Mouse (Mus musculus) midbrain, embryonic 13.5 days (tissue): ENCODE data around the gene Cep131. TPM values are rescaled to one million over a fixed set of nuclear protein-coding genes. Genes with fewer than 3 reads are reported as not detected.
A peak's percentile ranks its signal among the peaks of the same experiment; 100 is the strongest.

ENCODE experiments used
- ATAC-seq: fragments of 200-750 bp; cut with Nextera tagmentation; 2 replicates; pipeline ENCODE4 v1.8.0; 2017; ENCODE audit warnings: mild to moderate bottlenecking, moderate TSS enrichment, moderate library complexity
- H3K27ac ChIP-seq: fragments of 300-500 bp; sonication (generic); 2 replicates; pipeline ENCODE4 v1.5.1; 2015; ENCODE audit warnings: inconsistent platforms, mild to moderate bottlenecking, moderate library complexity
- H3K27me3 ChIP-seq: fragments of 300-500 bp; sonication (generic); 2 replicates; pipeline ENCODE4 v1.6.1; 2015; ENCODE audit warnings: mild to moderate bottlenecking, inconsistent platforms
- H3K36me3 ChIP-seq: fragments of 300-500 bp; sonication (generic); 2 replicates; pipeline ENCODE4 v1.6.1; 2015; ENCODE audit warnings: mild to moderate bottlenecking, inconsistent platforms
- H3K4me1 ChIP-seq: fragments of 300-500 bp; sonication (generic); replicated peaks from 2 replicates; pipeline ENCODE4 v1.6.1; 2015; ENCODE audit warnings: inconsistent platforms
- H3K4me2 ChIP-seq: fragments of 300-500 bp; sonication (generic); replicated peaks from 2 replicates; pipeline ENCODE4 v1.6.1; 2015; ENCODE audit warnings: moderate library complexity, mild to moderate bottlenecking, inconsistent platforms
- H3K4me3 ChIP-seq: fragments of 300-500 bp; sonication (generic); replicated peaks from 2 replicates; pipeline ENCODE4 v1.5.1; 2015; ENCODE audit warnings: mild to moderate bottlenecking, inconsistent platforms
- H3K9ac ChIP-seq: fragments of 300-500 bp; sonication (generic); replicated peaks from 2 replicates; pipeline ENCODE4 v1.6.1; 2015; ENCODE audit warnings: mild to moderate bottlenecking, inconsistent platforms
- H3K9me3 ChIP-seq: fragments of 300-500 bp; sonication (generic); 2 replicates; pipeline ENCODE4 v1.6.1; 2016; ENCODE audit warnings: mild to moderate bottlenecking, inconsistent platforms
- WGBS: fragments of 180-500 bp; shearing (Covaris S2); methylation state at CpG from one replicate; pipeline ENCODE4 v1.1.7; 2015; 5-methylcytosine and 5-hydroxymethylcytosine counted together
- polyA plus RNA-seq: library from polyadenylated mRNA; unstranded; fragments of >200 nt; fragmentation: Nextera tagmentation; extraction: Ambion mirVana; gene quantifications from 2 replicates; pipeline ENCODE4 v1.2.1, GENCODE M21; 2015

Gene Cep131
- polyA plus RNA-seq, 1 experiment from 2014 or later, result 37.9 TPM

DNA sequence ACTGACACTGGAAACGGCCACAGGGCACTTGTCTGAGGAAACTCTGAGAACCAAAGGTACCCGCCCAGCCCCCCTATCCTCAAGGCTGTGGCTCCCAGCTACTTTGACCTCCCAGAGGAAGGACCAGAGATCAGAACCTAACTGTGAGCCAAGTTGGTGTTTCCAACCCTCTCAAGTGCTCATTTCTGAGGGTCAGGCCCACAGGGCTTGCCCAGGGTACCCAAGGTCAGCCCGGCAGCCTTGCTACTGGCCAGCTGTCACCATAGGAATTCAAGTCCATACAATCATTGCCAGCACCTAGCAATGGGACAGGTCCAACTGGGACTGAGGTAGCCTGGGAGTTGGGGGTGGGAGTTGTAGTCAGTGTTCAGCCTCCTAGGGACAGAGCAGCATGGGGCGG lies 4.0 kb upstream of the Cep131 start:
- H3K27ac ChIP-seq, result no peak overlapping the region

DNA sequence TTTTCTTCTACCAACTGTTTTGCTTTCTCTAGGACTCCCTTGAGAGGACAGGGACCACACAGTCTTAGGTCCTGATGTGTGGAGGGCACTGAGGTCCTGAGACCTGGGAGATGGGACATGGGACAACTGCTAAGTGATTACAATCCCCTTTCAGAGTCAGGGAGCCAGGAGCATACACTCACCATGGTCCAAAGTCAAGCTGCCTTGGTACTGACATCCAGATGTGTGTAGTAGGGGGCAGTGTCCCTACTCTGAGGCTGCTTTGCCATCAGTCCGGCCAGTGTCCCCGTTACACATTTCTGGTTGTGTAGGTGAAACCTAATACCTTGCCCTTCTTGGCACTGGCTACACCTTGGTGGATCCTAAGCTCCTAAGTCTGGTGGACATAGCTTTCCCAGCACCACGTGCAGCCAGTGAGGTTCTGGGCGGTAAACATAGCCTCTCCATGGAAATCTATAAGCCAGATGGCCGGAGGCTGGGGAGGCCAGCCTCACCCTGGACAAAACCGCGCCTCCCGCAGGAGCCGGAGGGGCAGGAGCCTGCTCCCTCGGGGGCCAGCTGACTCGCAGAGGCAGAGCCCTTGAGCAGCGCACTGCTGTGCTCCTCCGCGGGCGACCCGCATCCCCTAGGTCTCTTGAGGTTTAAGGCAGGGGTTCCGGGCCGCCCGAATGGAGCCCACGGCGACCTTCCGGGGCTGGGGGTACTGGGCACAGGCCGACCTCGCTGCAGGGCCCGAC lies 568 bp downstream of the Cep131 start:
- Histone ChIP-seq H3K4me2 (peak overlapping the region; percentile 96), H3K4me1 (peaks cover 18% of the 10 kb centered on the region), H3K4me3 (peak overlapping the region; percentile 72), H3K27me3 (no peaks in the 10 kb centered on the region), H3K9ac (peak overlapping the region; percentile 98), H3K27ac (peak overlapping the region; percentile 90), H3K9me3 (no peaks in the 10 kb centered on the region), H3K36me3 (peaks cover 39% of the 10 kb centered on the region)
- WGBS, result 2% methylated on average over 25 of the region's 25 CpGs
- ATAC-seq, result 0 out of 2 replicates have a peak, but pooled peaks have one; percentile 1

More for the DNA sequence above, 4.0 kb upstream of the Cep131 start:
- H3K36me3 ChIP-seq, result peaks cover 55% of the 10 kb centered on the region
- WGBS, result 90% methylated on average over 4 of the region's 4 CpGs
- no peaks in the 10 kb centered on the region for H3K9me3 ChIP-seq
- H3K4me2 ChIP-seq, result no peak overlapping the region
- H3K4me1 ChIP-seq, result peaks cover 9% of the 10 kb centered on the region
- no peaks in the 10 kb centered on the region for H3K27me3 ChIP-seq
- H3K9ac ChIP-seq, result no peak overlapping the region
- no peak for ATAC-seq
- no peak overlapping the region for H3K4me3 ChIP-seq

DNA sequence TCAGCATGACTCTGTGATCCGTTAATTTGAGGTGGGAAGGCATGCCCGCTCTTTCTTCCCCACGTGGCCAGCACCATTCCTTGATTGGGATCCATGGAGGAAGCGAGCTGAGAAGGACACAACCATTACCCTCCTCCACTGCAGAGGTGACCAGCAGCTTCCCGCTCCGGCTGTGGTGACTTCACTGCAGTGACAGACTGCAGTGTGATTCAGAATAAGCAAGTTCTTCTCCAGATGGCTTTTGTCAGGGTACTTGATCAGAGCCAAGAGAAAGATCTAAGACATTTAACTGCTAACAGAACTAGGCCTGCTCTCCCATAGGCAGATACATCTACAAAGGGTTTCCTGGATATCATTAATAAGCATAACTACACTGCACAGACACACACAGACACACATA lies 6.3 kb downstream of the Cep131 start:
- Histone ChIP-seq H3K36me3 (peaks cover 86% of the 10 kb centered on the region), H3K9ac (no peak overlapping the region), H3K4me2 (no peak overlapping the region), H3K27ac (no peak overlapping the region), H3K4me3 (no peak overlapping the region), H3K9me3 (no peaks in the 10 kb centered on the region), H3K27me3 (no peaks in the 10 kb centered on the region), H3K4me1 (peaks cover 5% of the 10 kb centered on the region)
- ATAC-seq, result no peak
- WGBS, result 95% methylated on average over 6 of the region's 6 CpGs

DNA sequence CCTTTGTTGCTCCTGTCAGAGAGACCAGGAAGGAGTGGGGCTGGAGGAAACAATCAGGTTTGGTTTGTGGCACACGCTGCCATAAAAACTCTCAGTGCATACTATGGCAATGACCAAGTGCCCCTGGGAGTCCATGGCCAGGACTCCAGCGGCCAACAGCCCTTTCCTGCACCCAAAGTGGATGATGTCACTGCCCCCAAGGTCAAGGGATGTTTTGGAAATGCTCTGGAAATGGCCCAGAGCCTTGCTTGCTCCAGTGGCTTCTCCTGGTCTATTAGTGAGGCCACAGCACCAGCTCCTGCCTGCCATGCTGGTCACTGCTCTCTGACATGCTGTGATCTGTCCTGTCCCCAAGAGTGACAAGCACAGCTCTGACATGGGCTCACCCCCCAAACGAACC lies 10.4 kb downstream of the Cep131 start:
- no peak overlapping the region for H3K4me2 ChIP-seq
- peaks cover 98% of the 10 kb centered on the region for H3K36me3 ChIP-seq

DNA sequence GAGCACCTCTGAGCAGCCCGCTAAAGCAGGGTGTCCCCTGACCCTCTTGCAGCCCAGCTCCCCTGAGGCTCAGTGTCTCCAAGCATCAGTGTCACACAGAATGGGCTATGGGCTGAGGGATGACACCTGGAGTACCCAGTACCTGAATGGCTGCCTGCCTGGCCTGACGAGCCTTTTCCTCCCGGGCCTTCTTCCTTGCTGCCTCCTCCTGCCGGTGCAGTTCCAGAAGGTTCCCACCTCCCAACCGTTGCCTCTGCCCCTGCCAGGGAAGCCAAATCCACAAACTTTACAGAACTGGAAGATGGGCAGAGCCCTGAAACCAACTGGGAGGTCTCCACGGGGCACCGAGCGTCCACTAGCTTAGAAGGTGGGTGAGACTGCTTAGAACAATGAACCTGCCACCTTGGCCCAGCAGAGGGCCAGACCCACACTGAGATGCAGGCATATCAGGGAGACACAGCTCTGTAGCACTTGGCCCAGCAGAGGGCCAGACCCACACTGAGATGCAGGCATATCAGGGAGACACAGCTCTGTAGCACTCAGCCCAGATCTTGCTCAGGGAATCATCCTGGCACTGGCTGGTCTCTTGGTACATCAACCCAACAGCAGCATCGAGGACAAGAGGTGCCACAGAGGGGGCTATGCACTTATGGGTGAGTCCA lies 13.5 kb downstream of the Cep131 start:
- peaks cover 100% of the 10 kb centered on the region for H3K36me3 ChIP-seq
- ATAC-seq, result 0 out of 2 replicates have a peak, but pooled peaks have one; percentile 41
- H3K4me1 ChIP-seq, result no peaks in the 10 kb centered on the region
- no peak overlapping the region for H3K4me2 ChIP-seq
- no peaks in the 10 kb centered on the region for H3K27me3 ChIP-seq
- no peak overlapping the region; the same call in 1 of the 2 replicates for H3K9ac ChIP-seq
- no peaks in the 10 kb centered on the region for H3K9me3 ChIP-seq
- H3K27ac ChIP-seq, result no peak overlapping the region
- 89% methylated on average over 9 of the region's 9 CpGs for WGBS
- H3K4me3 ChIP-seq, result no peak overlapping the region

More for the DNA sequence above, 10.4 kb downstream of the Cep131 start:
- Histone ChIP-seq H3K9ac (no peak overlapping the region), H3K9me3 (no peaks in the 10 kb centered on the region), H3K4me1 (no peaks in the 10 kb centered on the region), H3K27me3 (no peaks in the 10 kb centered on the region), H3K27ac (no peak overlapping the region), H3K4me3 (no peak overlapping the region)
- WGBS, result 91% methylated on average over 3 of the region's 3 CpGs
- no peak for ATAC-seq

DNA sequence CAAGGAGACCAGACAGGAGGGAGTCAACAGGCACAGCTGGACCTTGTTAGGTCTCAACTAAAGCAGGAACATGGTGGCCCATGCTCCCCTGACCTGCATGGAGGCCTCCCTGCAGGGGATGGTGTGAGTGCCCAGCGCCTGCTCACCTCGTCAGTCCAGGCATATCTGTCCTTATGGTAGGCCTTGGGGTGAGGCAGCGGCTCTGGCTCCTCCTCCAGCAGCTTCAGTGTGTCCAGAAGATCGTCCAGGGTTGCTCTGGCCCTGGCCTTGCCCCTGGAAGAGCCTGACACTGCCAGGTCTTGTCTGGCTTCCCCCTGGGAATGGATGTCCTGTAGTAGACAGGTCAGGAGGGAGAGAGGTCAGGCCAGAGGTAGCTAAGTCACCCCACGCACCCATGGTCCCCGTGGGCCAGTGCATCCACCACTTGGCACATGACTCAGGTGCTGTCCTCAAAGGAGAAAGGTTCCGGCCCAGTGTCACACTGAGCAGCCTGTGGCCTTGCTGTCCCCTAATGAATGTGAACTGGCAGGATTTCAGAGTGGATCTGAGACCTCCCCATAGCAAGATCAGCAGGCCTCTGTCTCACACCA lies 14.8 kb downstream of the Cep131 start:
- H3K36me3 ChIP-seq, result peaks cover 100% of the 10 kb centered on the region
- WGBS, result 88% methylated on average over 7 of the region's 7 CpGs
- ATAC-seq, result no peak

DNA sequence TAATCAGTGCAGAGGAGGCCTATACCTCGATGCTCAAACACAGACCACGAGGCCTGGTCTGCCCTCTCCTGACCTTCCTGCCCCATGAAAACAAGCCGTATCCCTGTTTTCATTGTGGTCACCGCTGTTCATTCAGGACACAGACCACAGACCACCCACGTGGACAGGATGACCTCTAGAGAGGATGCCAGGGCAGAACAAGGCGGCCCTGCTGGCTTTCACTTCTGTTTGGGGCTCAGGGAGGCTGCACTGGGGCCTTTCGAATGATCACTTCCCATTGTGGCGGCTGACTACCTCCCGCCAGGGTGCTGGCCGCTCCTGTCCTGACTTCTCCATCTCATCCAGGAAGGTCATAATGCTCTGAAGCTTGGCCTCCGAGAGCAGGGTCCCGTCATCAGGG lies 15.6 kb downstream of the Cep131 start:
- Histone ChIP-seq H3K4me2 (no peak overlapping the region), H3K4me3 (no peak overlapping the region), H3K27me3 (no peaks in the 10 kb centered on the region), H3K4me1 (no peaks in the 10 kb centered on the region), H3K27ac (no peak overlapping the region), H3K9me3 (no peaks in the 10 kb centered on the region), H3K9ac (peak overlapping the region; percentile 37; the same call in 1 of the 2 replicates), H3K36me3 (peaks cover 100% of the 10 kb centered on the region)
- WGBS, result 29% methylated on average over 12 of the region's 12 CpGs
- no peak for ATAC-seq

More for the DNA sequence above, 14.8 kb downstream of the Cep131 start:
- no peaks in the 10 kb centered on the region for H3K4me1 ChIP-seq
- H3K4me3 ChIP-seq, result no peak overlapping the region
- no peak overlapping the region for H3K4me2 ChIP-seq
- 0 out of 2 replicates have a peak overlapping the region, but pooled peaks have one; percentile 6 for H3K9ac ChIP-seq
- no peaks in the 10 kb centered on the region for H3K27me3 ChIP-seq
- no peaks in the 10 kb centered on the region for H3K9me3 ChIP-seq
- no peak overlapping the region for H3K27ac ChIP-seq

DNA sequence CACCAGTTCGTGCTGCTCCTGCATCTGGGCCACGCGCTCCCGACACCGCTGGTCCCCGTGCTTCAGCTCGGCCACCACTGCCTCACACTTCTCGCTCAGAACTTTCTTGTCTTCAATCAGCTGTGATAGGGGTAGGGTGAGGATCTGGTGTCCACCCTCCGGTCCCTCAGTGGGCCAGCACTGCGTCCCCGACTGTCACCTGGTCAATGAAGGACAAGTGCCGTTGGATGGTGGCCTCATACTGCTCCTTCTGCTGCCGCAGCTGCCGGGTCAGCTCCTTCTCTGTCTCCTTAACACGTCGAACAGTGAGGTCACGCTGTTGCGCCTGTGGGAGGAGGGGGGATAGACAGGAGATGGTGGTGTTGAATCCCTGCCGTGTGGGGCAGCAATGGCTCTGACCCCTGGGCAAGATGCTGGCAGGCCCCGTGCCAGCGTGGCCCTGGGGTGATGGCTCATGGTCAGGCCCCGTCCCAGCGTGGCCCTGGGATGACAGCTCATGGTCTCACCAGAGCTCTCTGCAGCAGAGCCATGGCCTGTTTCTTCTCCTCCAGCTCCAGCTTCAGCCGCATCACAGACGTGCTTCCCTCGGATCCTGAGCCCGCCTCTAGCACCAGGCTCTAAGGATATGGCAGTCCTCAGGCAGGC lies 16.2 kb downstream of the Cep131 start:
- H3K27me3 ChIP-seq, result no peaks in the 10 kb centered on the region
- H3K4me1 ChIP-seq, result no peaks in the 10 kb centered on the region
- ATAC-seq, result no peak
- H3K9me3 ChIP-seq, result no peaks in the 10 kb centered on the region
- H3K36me3 ChIP-seq, result peaks cover 100% of the 10 kb centered on the region
- H3K27ac ChIP-seq, result no peak overlapping the region
- 0 out of 2 replicates have a peak overlapping the region, but pooled peaks have one; percentile 37 for H3K9ac ChIP-seq
- H3K4me3 ChIP-seq, result no peak overlapping the region
- 90% methylated on average over 27 of the region's 27 CpGs for WGBS
- H3K4me2 ChIP-seq, result no peak overlapping the region

DNA sequence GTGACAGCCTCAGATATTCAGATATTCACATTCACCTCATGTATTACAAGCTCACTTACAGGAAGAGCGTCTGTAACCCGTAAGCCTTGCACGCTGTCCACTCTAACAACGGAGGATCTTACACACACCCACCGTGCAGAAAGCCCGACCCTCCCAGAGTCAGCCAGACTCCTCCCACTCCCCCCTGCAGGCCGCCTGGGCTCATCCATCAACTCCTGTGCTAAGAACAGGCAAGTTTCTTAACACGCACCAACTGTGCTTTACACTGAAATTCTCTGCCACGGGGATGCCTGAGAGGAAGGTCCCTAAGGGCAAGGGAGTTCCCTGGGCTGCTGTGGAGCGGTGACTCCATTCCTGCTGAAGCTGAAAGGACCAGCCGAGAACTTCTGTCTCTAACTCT lies 17.4 kb downstream of the Cep131 start:
- Histone ChIP-seq H3K27me3 (no peaks in the 10 kb centered on the region), H3K36me3 (peaks cover 100% of the 10 kb centered on the region), H3K27ac (no peak overlapping the region), H3K4me3 (no peak overlapping the region), H3K4me2 (no peak overlapping the region), H3K9me3 (no peaks in the 10 kb centered on the region), H3K4me1 (no peaks in the 10 kb centered on the region), H3K9ac (no peak overlapping the region)
- WGBS, result 59% methylated on average over 11 of the region's 11 CpGs
- no peak for ATAC-seq

DNA sequence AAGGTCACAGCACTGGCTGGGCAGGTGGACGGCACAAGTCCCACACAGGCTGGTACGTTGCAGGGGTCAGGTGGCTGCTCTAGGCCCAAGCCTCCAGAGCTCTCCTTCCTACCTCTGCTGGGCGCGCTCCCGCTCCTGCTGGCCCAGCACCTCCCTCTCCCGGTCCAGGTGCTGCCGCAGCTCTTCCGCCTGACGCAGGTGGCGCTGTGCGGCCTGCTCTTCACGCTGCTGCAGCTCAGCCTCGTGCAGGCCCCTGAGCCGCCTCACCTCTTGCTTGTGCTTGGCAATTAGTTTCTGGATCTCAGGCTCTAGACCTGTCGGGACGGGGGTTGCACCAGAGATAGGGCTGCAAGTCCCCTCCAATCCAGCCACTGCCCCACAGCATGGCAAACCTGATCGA lies 18.8 kb downstream of the Cep131 start:
- 57% methylated on average over 17 of the region's 17 CpGs for WGBS
- Histone ChIP-seq H3K27me3 (no peaks in the 10 kb centered on the region), H3K36me3 (peaks cover 100% of the 10 kb centered on the region), H3K4me3 (no peak overlapping the region), H3K27ac (no peak overlapping the region), H3K9me3 (no peaks in the 10 kb centered on the region), H3K9ac (no peak overlapping the region), H3K4me1 (no peaks in the 10 kb centered on the region), H3K4me2 (no peak overlapping the region)
- peak; percentile 27; the same call in 1 of the 2 replicates for ATAC-seq

DNA sequence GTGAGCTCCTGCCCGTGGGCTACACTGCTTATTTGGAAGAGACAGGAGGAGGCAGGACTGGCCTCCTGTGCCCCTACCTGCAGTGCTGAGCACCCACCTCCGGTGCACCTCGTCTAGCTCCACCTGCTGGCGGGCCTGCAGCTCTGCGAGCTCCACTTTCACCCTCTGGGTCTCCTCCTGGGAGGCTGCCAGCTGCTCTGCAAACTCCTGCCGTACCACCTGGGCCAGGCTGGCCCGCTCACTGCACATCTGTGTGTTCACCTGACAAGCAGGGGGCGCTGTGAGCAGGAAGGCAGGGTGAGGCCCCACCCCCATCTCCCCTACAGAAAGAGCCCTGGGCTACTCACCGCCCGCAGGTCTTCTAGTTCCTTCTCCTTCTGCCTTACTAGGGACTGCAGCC lies 21.3 kb downstream of the Cep131 start:
- ATAC-seq, result peak; percentile 24; the same call in 1 of the 2 replicates
- Histone ChIP-seq H3K27me3 (no peaks in the 10 kb centered on the region), H3K9ac (no peak overlapping the region), H3K36me3 (peaks cover 75% of the 10 kb centered on the region), H3K4me1 (no peaks in the 10 kb centered on the region), H3K9me3 (no peaks in the 10 kb centered on the region), H3K4me2 (no peak overlapping the region), H3K27ac (no peak overlapping the region), H3K4me3 (no peak overlapping the region)
- WGBS, result 33% methylated on average over 10 of the region's 10 CpGs

DNA sequence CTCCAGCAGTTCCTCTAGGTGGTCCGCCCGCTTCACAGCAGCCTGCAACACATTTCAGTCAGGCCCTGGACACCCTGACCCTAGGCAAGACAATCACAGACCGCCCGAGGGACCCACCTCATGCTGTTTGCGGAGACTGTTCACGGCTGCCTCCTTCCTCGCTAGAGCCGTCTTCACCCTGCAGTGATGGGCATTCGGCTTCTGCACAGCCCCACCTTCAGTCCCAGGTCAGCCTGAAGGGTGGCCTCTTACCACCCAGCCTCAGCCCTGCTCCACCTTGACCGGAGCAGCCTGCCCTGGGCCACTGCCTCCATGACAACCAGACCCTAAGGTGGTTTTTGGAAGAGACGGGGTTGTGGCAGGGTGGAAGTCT lies 22.0 kb downstream of the Cep131 start:
- peaks cover 69% of the 10 kb centered on the region for H3K36me3 ChIP-seq

More for the DNA sequence above, 22.0 kb downstream of the Cep131 start:
- no peak for ATAC-seq
- H3K4me1 ChIP-seq, result no peaks in the 10 kb centered on the region
- H3K9ac ChIP-seq, result no peak overlapping the region
- no peaks in the 10 kb centered on the region for H3K27me3 ChIP-seq
- H3K4me3 ChIP-seq, result no peak overlapping the region
- H3K27ac ChIP-seq, result no peak overlapping the region
- no peaks in the 10 kb centered on the region for H3K9me3 ChIP-seq
- 88% methylated on average over 11 of the region's 11 CpGs for WGBS
- H3K4me2 ChIP-seq, result no peak overlapping the region
